Mouse (Mus musculus) testis, postnatal 10 days (tissue): ENCODE measurements around the gene Cst3.
A peak's percentile ranks its signal among the peaks of the same experiment; 100 is the strongest.

Experiments
- DNase-seq: peaks from one replicate; pipeline ENCODE4 v3.0.0; 2021; ENCODE audit warnings: low spot score

Gene Cst3

DNA sequence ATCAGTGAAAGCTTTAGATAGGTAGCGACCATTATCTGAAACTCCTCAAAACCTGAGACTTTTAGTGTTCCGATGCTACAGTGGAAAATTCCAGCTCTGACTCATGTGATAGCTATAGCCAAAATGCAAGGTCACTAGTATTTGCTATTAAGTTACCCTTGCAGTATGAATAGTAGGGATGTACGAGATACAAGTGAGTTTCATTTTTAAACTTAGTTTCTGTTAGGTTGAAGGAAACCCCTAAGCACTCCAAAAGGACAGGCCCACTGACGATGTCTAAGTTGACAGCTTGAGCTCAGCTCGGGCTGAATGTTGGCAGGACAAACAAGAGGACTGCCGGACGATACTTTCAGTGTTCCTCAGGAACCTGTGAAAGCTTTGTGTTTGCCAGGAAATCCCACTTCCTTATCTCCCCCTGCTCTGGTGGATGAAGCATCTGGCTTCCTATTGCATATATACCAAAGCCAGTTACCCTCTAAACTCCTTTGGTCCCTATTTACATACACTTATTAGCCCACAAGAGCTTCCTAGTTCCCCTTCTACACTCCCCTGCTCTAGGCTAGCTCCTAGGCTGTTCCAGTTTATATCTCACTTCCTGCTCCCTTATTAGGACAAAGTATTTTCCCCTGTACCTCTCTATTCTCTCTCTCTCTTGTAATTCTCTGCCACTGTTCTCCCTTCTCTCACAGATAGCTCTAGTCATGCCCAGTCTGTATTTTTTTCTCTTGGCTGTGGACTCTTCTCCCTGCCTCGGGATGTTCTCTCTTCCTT is 18.7 kb downstream of the Cst3 start:
- no peak for DNase-seq

DNA sequence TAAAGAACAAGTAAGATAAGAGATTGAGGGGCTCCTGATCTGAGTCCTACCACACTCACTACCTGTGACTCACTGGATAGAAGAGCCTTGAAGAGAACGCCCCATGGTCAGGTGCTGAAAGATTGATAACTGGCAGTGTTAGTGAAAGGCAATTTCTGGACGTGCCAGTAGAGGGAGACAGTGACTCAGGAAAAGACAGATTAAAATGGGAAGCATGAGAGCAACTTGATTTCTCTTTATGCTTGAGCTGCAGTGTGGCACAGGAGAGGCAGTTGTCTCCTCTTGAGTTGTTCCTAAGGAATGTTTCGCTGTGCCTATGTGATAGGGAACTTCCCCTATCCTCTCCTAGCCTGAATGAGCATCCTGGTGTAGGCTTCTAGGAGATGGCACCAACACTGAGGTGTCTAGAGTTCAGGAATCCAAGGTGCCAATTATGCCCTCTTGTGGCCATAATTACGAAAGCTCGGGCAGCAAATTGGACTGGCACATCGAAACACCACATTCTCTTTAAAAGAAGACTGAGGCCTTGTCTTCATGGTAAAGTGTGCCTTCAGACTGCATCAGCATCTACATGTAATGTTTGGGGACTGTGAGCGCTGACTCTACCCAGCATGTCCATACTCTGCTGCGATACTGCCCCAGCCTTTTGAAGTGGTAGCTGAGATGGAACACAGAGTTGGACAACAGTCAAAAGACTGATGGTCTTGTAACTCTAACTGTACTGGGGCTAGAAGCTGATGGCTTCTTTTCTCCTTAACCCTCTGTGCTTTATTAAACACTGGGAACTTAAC is 24.2 kb downstream of the Cst3 start:
- DNase-seq: peak; percentile 83

DNA sequence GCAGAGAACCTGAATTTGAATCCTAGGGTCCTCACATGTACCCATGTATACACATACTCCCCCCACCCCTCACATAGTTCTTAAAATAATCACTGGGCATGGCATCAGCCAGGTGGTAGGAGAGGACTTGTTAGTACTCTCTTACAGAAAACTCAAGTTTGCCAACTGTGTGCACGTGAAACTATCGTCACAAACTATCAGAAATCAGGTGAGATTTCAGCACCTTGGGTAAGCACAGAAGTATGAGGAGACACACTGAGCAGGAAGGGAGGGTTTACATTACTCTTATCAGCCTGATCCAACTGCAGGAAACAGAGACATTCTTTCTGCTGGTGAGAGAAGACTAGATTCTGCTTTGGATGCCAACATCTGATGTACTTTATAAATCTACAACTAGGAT is 36.3 kb downstream of the Cst3 start:
- no peak for DNase-seq

DNA sequence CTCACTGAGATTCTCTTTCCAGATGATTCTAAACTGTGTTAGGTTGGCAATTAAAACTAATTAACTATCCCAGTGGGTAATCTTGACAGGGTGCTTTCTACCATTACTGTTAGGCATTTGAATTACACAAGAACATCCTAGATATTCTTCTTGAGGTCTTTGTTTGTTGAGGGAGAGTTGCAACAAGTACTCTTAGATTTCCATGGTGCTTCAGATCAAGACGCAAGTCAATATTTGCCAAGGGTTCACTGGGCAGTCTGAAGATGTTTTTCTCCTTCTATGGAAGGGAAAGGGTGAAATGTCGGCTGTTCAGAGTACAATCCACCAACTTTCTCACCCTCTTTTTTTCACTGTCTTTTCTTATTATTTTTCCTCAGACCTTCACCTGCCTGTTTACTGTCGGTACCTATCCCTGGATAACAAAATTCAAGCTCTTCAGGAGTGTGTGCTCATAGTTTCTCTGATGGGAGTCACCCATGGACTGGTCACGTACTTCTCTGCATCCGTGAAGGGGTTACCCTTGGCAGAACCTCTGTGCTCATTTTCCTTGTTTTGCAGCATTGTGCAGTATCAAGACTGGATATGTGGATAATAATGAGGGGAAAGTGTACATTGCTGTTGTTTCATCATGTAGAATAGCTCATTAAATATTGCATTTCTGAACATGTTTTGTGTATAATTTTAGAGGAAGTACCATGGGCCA is 37.3 kb downstream of the Cst3 start:
- no peak for DNase-seq

- DNase-seq: peak; percentile 65
These were observed 40.6 kb downstream of the Cst3 start, which contains the start of gene Cst9 for GRCm38 (mm10) chr2:148834912-148835311. Gene Cst9 (plus strand): TSS chr2:148835147.

DNA sequence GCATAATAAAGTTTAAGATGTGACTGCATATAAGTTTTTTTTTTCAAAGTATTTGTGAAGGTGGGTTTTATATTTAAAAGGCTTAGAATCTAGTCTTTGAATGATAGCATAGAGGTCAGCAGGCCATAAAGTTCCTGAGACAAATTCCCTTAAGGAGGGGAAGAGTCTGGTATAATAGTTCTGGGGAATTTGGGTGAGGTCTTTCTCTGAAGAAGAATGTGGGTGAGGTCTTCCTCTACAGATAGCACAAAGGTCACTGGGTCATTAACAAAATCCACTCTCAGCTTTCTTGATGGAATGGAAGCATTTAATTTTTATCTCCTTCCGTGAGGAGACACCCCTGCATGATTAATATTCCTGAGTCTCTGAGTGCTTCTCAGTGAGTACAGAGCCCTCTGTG is 49.5 kb downstream of the Cst3 start:
- DNase-seq: no peak
